Mouse (Mus musculus): ENCODE measurements at regions not wholly inside any gene's neighbourhood (a gene's known extent, or its start where the extent isn't known, plus 50 kb on each side); places are given as distances from the start of the nearest gene placed in this dataset.
"Not testable (repeated sequence)": the region's sequence is repeated elsewhere in the genome, so short reads cannot be mapped to it uniquely, and the experiment has no call there.

DNA sequence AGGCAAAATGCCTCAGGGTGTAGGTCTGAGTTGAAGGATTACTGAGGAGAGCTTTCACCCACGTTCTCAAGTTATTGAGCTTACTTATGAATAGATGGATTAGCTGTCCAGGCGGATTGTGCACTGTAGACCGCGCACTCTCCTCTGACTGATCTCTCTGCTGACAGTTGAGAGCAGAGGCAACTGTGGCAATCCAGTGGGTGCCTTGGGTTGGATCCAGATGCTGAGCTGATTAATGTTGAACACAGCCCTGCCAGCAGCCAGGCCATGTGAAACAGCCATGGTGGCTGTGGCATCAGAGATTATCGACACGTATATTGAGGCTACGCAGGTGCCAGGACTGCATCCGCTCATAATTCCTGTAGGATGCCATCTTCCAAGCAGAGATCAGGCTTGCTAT is 53.6 kb downstream of the Gm10320 start:
- Histone ChIP-seq H3K36me3 (ENCODE audit: control insufficient read depth, insufficient read depth, low read length) (no peaks in the 10 kb centered on the region), H3K27ac (ENCODE audit: low read depth, low read length) (no peak overlapping the region), H3K4me1 (ENCODE audit: control insufficient read depth, insufficient read depth, low read length) (no peaks in the 10 kb centered on the region), H3K4me2 (ENCODE audit: low read length) (no peak overlapping the region), H3K9ac (ENCODE audit: low read length) (no peak overlapping the region), H3K9me3 (replicated peaks; ENCODE audit: control insufficient read depth, low read length) (no peaks in the 10 kb centered on the region), H3K4me3 (ENCODE audit: low read depth, low read length) (no peak overlapping the region), H3K27me3 (replicated peaks; ENCODE audit: control insufficient read depth, insufficient read depth, low read length) (no peaks in the 10 kb centered on the region)
- no peak for ATAC-seq
- no peak for DNase-seq (ENCODE audit: low spot score)
- WGBS = 85% methylated on average over 8 of the region's 8 CpGs

DNA sequence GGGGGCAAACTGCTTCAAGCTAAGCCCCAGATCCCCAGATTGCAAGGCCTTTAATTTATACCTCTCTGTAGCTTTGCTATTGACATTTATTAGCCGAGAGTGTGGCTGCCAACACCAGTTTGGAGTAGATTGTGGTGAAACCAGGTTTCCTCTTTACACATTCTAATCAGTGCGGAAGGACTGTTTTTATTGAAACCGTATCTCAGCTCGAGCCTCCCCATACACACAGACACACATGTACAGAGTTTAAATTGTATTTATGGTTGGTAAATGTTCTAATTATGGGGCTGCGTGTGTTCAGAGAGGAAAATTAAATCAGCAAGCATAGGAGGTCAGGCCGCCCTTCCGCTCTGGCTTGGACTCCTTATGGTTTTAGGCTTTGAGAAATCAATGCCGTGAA is 54.8 kb downstream of the Gm10320 start:
- H3K4me1 ChIP-seq (ENCODE audit: control insufficient read depth, insufficient read depth, low read length) = no peaks in the 10 kb centered on the region
- no peaks in the 10 kb centered on the region for H3K27me3 ChIP-seq (replicated peaks; ENCODE audit: control insufficient read depth, insufficient read depth, low read length)
- no peak overlapping the region for H3K4me3 ChIP-seq (ENCODE audit: low read depth, low read length)
- no peak overlapping the region for H3K27ac ChIP-seq (ENCODE audit: low read depth, low read length)
- H3K4me2 ChIP-seq (ENCODE audit: low read length) = no peak overlapping the region
- H3K9ac ChIP-seq (ENCODE audit: low read length) = no peak overlapping the region
- H3K36me3 ChIP-seq (ENCODE audit: control insufficient read depth, insufficient read depth, low read length) = no peaks in the 10 kb centered on the region
- DNase-seq (ENCODE audit: low spot score) (no peak), ATAC-seq (no peak)
- H3K9me3 ChIP-seq (replicated peaks; ENCODE audit: control insufficient read depth, low read length) = no peaks in the 10 kb centered on the region
- WGBS = 80% methylated on average over 8 of the region's 8 CpGs

DNA sequence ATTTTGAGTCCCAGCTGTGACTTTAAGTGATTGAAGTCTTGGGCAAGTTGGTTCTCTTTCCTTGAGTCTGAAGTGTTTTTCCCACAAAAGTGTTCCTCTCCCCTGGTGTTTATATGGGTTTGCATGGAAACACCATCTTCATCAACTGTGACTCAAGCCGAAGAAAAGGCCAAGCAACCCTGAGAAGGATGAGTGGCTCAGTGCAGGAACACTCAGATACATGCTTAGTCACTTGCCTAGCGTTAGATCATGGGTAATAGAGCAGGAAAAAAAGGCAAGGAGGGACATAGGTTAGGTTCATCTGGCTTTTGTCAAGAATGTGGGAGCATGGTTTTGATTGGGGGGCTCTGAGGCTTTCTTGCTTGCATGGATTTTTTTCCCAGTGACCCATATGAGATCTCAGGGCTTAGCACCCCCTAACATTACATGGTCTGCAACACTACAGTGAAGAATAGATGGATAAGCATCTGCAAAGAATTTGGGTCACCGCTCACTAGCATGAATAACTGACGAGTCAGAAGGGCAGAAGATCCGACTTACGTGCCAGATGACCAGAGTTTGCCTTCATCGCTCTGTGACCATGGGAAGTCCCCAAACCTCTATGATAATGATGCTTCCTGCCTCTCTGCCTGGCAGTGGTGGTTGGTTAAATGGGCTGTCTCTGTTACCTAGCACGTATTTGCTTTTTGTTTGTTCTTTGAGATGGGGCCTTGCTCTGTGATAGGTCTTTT is 56.4 kb downstream of the Gm10320 start:
- Histone ChIP-seq H3K27ac (ENCODE audit: low read depth, low read length) (no peak overlapping the region), H3K36me3 (ENCODE audit: control insufficient read depth, insufficient read depth, low read length) (no peaks in the 10 kb centered on the region), H3K9ac (ENCODE audit: low read length) (no peak overlapping the region), H3K4me1 (ENCODE audit: control insufficient read depth, insufficient read depth, low read length) (no peaks in the 10 kb centered on the region), H3K9me3 (replicated peaks; ENCODE audit: control insufficient read depth, low read length) (no peaks in the 10 kb centered on the region), H3K4me3 (ENCODE audit: low read depth, low read length) (no peak overlapping the region), H3K4me2 (ENCODE audit: low read length) (no peak overlapping the region), H3K27me3 (replicated peaks; ENCODE audit: control insufficient read depth, insufficient read depth, low read length) (no peaks in the 10 kb centered on the region)
- WGBS = 94% methylated on average over 8 of the region's 8 CpGs
- DNase-seq (ENCODE audit: low spot score) = no peak
- ATAC-seq = no peak

DNA sequence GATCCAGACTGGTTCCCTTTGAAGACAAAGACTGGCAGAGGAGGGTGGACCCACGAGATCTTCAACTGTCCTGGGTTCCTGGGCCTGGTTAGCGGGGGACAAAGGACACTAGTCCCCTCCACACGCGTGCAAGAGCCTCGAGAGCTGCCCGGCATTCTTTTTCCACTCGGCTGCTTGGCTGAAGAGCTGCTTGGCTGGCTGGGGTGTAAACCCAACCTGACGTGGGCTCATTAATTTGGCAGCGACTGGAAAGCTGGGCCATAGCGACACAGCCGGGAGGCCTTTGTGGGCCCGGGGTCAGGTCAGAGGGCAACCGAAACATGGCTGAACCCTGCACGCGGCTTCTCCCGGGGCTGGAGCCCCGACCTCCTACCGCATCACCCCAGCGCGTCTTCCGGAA is 62.0 kb downstream of the Gm10320 start:
- Histone ChIP-seq H3K4me2 (ENCODE audit: low read length) (no peak overlapping the region), H3K9ac (ENCODE audit: low read length) (no peak overlapping the region), H3K36me3 (ENCODE audit: control insufficient read depth, insufficient read depth, low read length) (no peaks in the 10 kb centered on the region), H3K27ac (ENCODE audit: low read depth, low read length) (no peak overlapping the region), H3K4me3 (ENCODE audit: low read depth, low read length) (no peak overlapping the region), H3K9me3 (replicated peaks; ENCODE audit: control insufficient read depth, low read length) (no peaks in the 10 kb centered on the region), H3K27me3 (replicated peaks; ENCODE audit: control insufficient read depth, insufficient read depth, low read length) (peaks cover 18% of the 10 kb centered on the region; the same call in 1 of the 2 replicates), H3K4me1 (ENCODE audit: control insufficient read depth, insufficient read depth, low read length) (no peaks in the 10 kb centered on the region)
- no peak for DNase-seq (ENCODE audit: low spot score)
- 40% methylated on average over 21 of the region's 21 CpGs for WGBS
- no peak for ATAC-seq

DNA sequence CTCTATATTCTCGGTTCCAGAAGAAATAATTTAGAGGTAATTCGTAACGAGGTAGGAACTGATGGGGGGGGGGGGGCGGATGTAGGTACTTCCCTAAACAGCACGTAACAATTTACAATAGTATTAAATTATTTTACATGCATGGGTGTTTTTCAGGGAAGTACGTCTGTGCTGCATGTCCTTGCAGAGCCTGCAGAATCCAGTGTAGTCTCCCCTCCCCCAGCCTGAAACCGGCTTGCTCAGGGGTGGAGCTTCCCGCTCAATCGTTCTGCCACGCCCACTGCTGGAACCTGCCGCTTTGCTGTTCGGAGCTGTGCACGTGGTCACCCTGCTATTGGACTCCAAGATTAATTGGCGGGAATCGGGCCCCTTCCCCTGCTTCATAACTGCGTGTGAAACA is 64.1 kb downstream of the Gm10320 start:
- peak; percentile 45 for DNase-seq (ENCODE audit: low spot score)
- ATAC-seq = peak; percentile 60
- not testable (repeated sequence) for H3K9me3 ChIP-seq (replicated peaks; ENCODE audit: control insufficient read depth, low read length); H3K36me3 ChIP-seq (ENCODE audit: control insufficient read depth, insufficient read depth, low read length); H3K4me3 ChIP-seq (ENCODE audit: low read depth, low read length); H3K4me1 ChIP-seq (ENCODE audit: control insufficient read depth, insufficient read depth, low read length); H3K27ac ChIP-seq (ENCODE audit: low read depth, low read length); H3K9ac ChIP-seq (ENCODE audit: low read length)
- 11% methylated on average over 16 of the region's 16 CpGs for WGBS
- H3K4me2 ChIP-seq (ENCODE audit: low read length) = peak overlapping the region; percentile 39
- peaks cover 18% of the 10 kb centered on the region; the same call in 1 of the 2 replicates for H3K27me3 ChIP-seq (replicated peaks; ENCODE audit: control insufficient read depth, insufficient read depth, low read length)

DNA sequence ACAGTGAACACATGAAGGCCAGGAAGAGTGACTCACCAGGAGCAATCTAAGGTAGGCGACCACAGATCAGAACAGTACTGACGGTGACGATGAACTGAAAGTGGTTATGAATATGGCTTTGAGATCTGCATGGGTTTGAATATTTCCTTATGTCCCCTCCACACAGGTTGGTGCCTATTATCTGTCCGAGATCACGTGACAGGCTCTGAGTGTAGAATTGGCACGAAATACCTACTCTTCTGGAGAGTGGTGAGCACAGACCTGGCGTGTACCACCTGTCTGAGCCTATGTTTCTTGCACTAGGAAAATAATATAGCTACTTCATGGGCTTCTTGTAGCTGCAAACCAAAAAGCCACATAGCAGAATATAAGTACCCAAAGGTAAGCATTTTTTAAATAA is 66.8 kb downstream of the Gm10320 start:
- WGBS = 90% methylated on average over 7 of the region's 7 CpGs
- H3K4me1 ChIP-seq (ENCODE audit: control insufficient read depth, insufficient read depth, low read length) = no peaks in the 10 kb centered on the region
- H3K36me3 ChIP-seq (ENCODE audit: control insufficient read depth, insufficient read depth, low read length) = no peaks in the 10 kb centered on the region
- no peak for DNase-seq (ENCODE audit: low spot score)
- H3K27ac ChIP-seq (ENCODE audit: low read depth, low read length) = no peak overlapping the region
- ATAC-seq = no peak
- H3K4me2 ChIP-seq (ENCODE audit: low read length) = no peak overlapping the region
- H3K9me3 ChIP-seq (replicated peaks; ENCODE audit: control insufficient read depth, low read length) = no peaks in the 10 kb centered on the region
- H3K27me3 ChIP-seq (replicated peaks; ENCODE audit: control insufficient read depth, insufficient read depth, low read length) = peaks cover 15% of the 10 kb centered on the region; the same call in 1 of the 2 replicates
- H3K9ac ChIP-seq (ENCODE audit: low read length) = no peak overlapping the region
- H3K4me3 ChIP-seq (ENCODE audit: low read depth, low read length) = no peak overlapping the region

DNA sequence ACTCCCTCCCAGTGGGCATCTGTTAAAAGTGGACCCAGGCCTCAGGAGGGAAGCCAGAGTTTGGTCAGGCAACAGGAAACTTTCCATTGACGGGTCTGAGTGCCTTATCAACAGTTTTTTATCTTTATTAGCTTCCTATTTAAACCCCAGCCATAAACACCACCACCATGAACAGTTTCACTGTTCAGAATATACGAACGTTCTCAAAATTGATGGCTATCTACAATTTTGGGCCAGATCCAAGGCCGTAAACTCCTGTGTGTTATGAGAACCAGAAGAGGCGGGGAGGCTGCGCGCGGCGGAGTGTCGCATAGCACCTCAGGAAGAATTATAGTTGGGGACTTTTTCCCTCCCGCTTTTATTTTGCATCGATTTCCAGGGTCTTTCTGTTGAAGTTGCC is 67.8 kb downstream of the Gm10320 start:
- H3K9me3 ChIP-seq (replicated peaks; ENCODE audit: control insufficient read depth, low read length) = no peaks in the 10 kb centered on the region

DNA sequence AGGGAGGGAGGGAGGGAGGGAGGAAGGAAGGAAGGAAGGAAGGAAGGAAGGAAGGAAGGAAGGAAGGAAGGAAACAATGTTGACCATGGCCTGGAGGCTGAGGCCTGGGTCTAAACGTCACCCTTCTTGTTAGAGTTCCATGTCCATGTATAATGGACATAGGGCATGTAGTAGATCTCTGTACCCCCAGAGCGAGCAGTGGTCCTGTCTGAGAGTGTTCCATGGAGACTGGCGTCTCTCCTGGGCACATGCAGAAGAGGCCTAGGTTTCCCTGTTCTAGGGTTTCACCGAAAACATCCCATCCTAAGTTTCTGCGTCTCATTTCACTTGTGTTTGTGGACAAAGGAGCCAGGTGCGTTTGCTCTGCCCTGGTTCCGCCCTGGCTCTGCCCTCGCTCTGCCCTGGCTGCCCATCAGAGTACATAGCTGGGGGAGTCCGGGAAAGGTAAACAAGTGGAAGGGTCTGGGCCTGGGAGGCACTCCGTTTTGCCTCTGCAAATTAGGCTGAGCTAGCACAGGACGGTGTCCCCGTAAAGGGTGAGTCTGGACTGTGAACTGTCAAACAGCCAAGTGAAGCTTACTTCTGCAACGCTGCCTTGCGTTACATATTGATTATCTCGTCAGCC is 66.5 kb downstream of the Foxd1 start:
- H3K4me1 ChIP-seq (ENCODE audit: control insufficient read depth, insufficient read depth, low read length) = no peaks in the 10 kb centered on the region
- no peaks in the 10 kb centered on the region for H3K27me3 ChIP-seq (replicated peaks; ENCODE audit: control insufficient read depth, insufficient read depth, low read length)
- no peak overlapping the region for H3K4me3 ChIP-seq (ENCODE audit: low read depth, low read length)
- no peaks in the 10 kb centered on the region for H3K9me3 ChIP-seq (replicated peaks; ENCODE audit: control insufficient read depth, low read length)
- 87% methylated on average over 15 of the region's 15 CpGs for WGBS
- H3K4me2 ChIP-seq (ENCODE audit: low read length) = no peak overlapping the region
- H3K36me3 ChIP-seq (ENCODE audit: control insufficient read depth, insufficient read depth, low read length) = no peaks in the 10 kb centered on the region
- ATAC-seq (no peak), DNase-seq (ENCODE audit: low spot score) (no peak)
- no peak overlapping the region for H3K27ac ChIP-seq (ENCODE audit: low read depth, low read length)
- no peak overlapping the region for H3K9ac ChIP-seq (ENCODE audit: low read length)

More for the DNA sequence above, 67.8 kb downstream of the Gm10320 start:
- Histone ChIP-seq H3K36me3 (ENCODE audit: control insufficient read depth, insufficient read depth, low read length) (no peaks in the 10 kb centered on the region), H3K4me1 (ENCODE audit: control insufficient read depth, insufficient read depth, low read length) (no peaks in the 10 kb centered on the region), H3K27me3 (replicated peaks; ENCODE audit: control insufficient read depth, insufficient read depth, low read length) (0 out of 2 replicates have a peak, but pooled peaks cover 9% of the 10 kb centered on the region), H3K4me2 (ENCODE audit: low read length) (no peak overlapping the region), H3K4me3 (ENCODE audit: low read depth, low read length) (no peak overlapping the region), H3K27ac (ENCODE audit: low read depth, low read length) (no peak overlapping the region), H3K9ac (ENCODE audit: low read length) (no peak overlapping the region)
- DNase-seq (ENCODE audit: low spot score) = no peak
- ATAC-seq = no peak
- WGBS = 91% methylated on average over 12 of the region's 12 CpGs

DNA sequence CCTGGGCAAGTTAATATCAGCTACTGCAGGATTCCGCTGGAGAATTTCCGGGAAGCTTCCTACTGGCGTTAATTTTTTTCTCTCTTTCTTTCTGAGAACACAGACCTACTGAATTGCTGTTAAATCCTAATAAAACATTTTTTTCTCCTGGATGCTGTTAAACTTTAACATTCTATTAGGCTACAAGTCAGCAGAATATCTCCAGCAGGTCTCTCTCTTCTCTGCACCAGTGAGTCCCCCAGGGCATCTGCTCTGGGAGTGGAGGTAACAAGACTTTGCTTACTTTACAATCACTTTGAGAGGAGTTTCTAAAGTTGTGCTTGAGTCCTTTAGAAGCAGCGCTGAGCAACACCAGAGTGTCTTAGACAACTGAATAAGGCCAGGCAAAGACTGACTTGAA is 63.7 kb downstream of the Foxd1 start:
- Histone ChIP-seq H3K27ac (ENCODE audit: low read depth, low read length) (no peak overlapping the region), H3K4me2 (ENCODE audit: low read length) (no peak overlapping the region), H3K36me3 (ENCODE audit: control insufficient read depth, insufficient read depth, low read length) (no peaks in the 10 kb centered on the region), H3K9ac (ENCODE audit: low read length) (no peak overlapping the region), H3K9me3 (replicated peaks; ENCODE audit: control insufficient read depth, low read length) (no peaks in the 10 kb centered on the region), H3K4me3 (ENCODE audit: low read depth, low read length) (no peak overlapping the region), H3K27me3 (replicated peaks; ENCODE audit: control insufficient read depth, insufficient read depth, low read length) (no peaks in the 10 kb centered on the region), H3K4me1 (ENCODE audit: control insufficient read depth, insufficient read depth, low read length) (no peaks in the 10 kb centered on the region)
- ATAC-seq (no peak), DNase-seq (ENCODE audit: low spot score) (no peak)
- 94% methylated on average over 4 of the region's 4 CpGs for WGBS

Measured in forebrain, embryonic 14.5 days (tissue).